In genomic region chr5:36839602-36840001, GRCm38 (mm10) we compare ENCODE assay signal across 27 mouse cellular contexts. TPM values are rescaled to one million over a fixed set of nuclear protein-coding genes. Genes with fewer than 3 reads are reported as not detected.
"Had no signal": no experiment of that assay in that cellular context is flagged by ENCODE, and none has a peak within 500 bp of the region (broad histone marks: within the 10 kb centered on the region; RNA-seq: fewer than 3 reads in every experiment).

No protein-coding gene starts in this region.

- H3K27me3 ChIP-seq: heart, embryonic 15.5 days; hindbrain, embryonic 13.5 days; hindbrain, embryonic 15.5 days; kidney, embryonic 15.5 days; limb, embryonic 13.5 days; limb, embryonic 15.5 days had no signal

- ATAC-seq: intestine, embryonic 16.5 days had no signal

- H3K36me3 ChIP-seq: heart, embryonic 13.5 days; heart, embryonic 15.5 days; hindbrain, embryonic 13.5 days; hindbrain, embryonic 15.5 days; kidney, embryonic 15.5 days; limb, embryonic 13.5 days; limb, embryonic 15.5 days had no signal

- H3K4me2 ChIP-seq: heart, embryonic 11.5 days; heart, embryonic 13.5 days; heart, embryonic 15.5 days; hindbrain, embryonic 13.5 days; hindbrain, embryonic 15.5 days; kidney, embryonic 15.5 days; limb, embryonic 13.5 days; limb, embryonic 15.5 days had no signal

- H3K9me3 ChIP-seq: heart, embryonic 13.5 days; heart, embryonic 15.5 days; hindbrain, embryonic 13.5 days; hindbrain, embryonic 15.5 days; kidney, embryonic 15.5 days; limb, embryonic 13.5 days; limb, embryonic 15.5 days had no signal

- H3K9ac ChIP-seq: heart, embryonic 13.5 days; heart, embryonic 15.5 days; hindbrain, embryonic 13.5 days; hindbrain, embryonic 15.5 days; kidney, embryonic 15.5 days; limb, embryonic 13.5 days; limb, embryonic 15.5 days had no signal

- DNase-seq: gastrocnemius, adult 2 months; gastrocnemius, postnatal 10 days; gastrocnemius, postnatal 25 days; heart, adult 11 months; heart, adult 2 months; heart, postnatal 14 days; heart, postnatal 36 days; kidney, adult 11 months; kidney, adult 2 months; kidney, adult 9 months; kidney, postnatal 14 days; kidney, postnatal 36 days; layer of hippocampus, postnatal 36 days had no signal

- H3K4me3 ChIP-seq: gastrocnemius, adult 2 months; heart, adult 2 months; heart, embryonic 13.5 days; heart, embryonic 15.5 days; hindbrain, embryonic 13.5 days; hindbrain, embryonic 15.5 days; kidney, embryonic 15.5 days; limb, embryonic 13.5 days; limb, embryonic 15.5 days had no signal

- H3K4me1 ChIP-seq: heart, embryonic 13.5 days; heart, embryonic 15.5 days; kidney, embryonic 15.5 days; limb, embryonic 13.5 days had no signal

- H3K27ac ChIP-seq: gastrocnemius, adult 2 months; heart, adult 2 months; heart, embryonic 13.5 days; heart, embryonic 15.5 days; hindbrain, embryonic 13.5 days; hindbrain, embryonic 15.5 days; hindbrain, postnatal 0 days; kidney, embryonic 15.5 days; kidney, postnatal 0 days; limb, embryonic 13.5 days; limb, embryonic 15.5 days had no signal

RNA-seq across cellular contexts. Expression of gene Ppp2r2c, which starts 28.7 kb away (rescaled TPM):
- total RNA-seq: hematopoietic stem cell, adult 5-6 weeks had no signal
- polyA plus RNA-seq: heart, postnatal 0 days; liver, adult 2 months had no signal
